Mouse (Mus musculus): Measurements from ENCODE around the gene B3gnt2. TPM values are rescaled to one million over a fixed set of nuclear protein-coding genes. Genes with fewer than 3 reads are reported as not detected.

The B3gnt2 gene
- polyA plus RNA-seq, 1 experiment, result 7.1 TPM

DNA sequence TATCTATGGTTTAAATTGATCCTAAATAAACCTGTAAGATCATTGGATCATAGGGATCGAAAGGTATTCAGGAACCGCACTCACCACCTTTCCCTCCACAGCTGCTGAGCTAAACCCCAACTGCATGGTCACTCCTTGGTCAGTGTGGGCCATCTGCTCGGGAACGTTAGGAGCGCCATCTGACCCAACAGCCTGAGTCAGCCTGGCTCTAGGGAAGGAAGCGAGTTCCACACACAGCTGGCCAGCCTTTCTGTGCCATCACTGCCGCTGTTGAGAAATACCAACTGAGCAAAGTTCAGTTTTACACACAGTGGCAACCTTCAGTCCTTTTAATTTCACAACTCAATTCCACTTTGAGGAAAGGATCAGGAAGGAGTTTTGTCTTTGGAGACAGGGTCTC, 31.1 kb upstream of the B3gnt2 start:
- TF ChIP-seq POLR2A (IDR thresholded peaks at IDR 0.05; ENCODE audit: borderline replicate concordance, insufficient read depth, low read length) (no peak), CTCF (IDR thresholded peaks at IDR 0.05; ENCODE audit: borderline replicate concordance, insufficient read depth, low read depth, low read length) (no peak)
- H3K27ac ChIP-seq (ENCODE audit: insufficient read depth, low read length), result no peak overlapping the region
- no peaks in the 10 kb centered on the region; the same call in 1 of the 2 replicates for H3K27me3 ChIP-seq (ENCODE audit: control insufficient read depth, insufficient read depth, low read length)
- 91% methylated on average over 7 of the region's 7 CpGs for WGBS
- DNase-seq, result no peak
- no peaks in the 10 kb centered on the region for H3K4me1 ChIP-seq (ENCODE audit: control insufficient read depth, insufficient read depth, low read length)
- no peak overlapping the region for H3K4me3 ChIP-seq (replicated peaks; ENCODE audit: insufficient read depth, low read depth, low read length)

DNA sequence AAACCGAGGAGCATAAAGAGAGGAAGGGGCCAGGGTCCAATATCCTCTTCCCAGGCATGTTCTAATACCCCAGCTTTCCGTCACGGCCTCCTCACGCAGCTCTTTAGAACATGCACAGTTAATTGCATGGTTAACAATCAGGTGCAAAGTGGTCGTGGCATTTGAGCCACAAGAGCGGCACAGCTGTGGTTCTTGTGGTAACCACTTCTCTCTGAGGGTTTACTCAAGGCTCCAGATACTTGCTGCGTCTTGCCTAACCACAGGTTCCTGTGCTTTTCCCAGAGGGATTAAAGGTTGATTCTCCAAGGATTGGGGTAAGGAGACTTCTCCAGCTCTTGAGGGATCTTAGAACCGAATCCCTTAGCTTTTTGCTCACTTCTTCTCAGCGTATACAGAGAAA, 30.5 kb upstream of the B3gnt2 start:
- Histone ChIP-seq H3K27ac (ENCODE audit: insufficient read depth, low read length) (no peak overlapping the region), H3K4me3 (replicated peaks; ENCODE audit: insufficient read depth, low read depth, low read length) (no peak overlapping the region), H3K4me1 (ENCODE audit: control insufficient read depth, insufficient read depth, low read length) (no peaks in the 10 kb centered on the region), H3K27me3 (ENCODE audit: control insufficient read depth, insufficient read depth, low read length) (no peaks in the 10 kb centered on the region; the same call in 1 of the 2 replicates)
- TF ChIP-seq POLR2A (IDR thresholded peaks at IDR 0.05; ENCODE audit: borderline replicate concordance, insufficient read depth, low read length), result no peak
- no peak for TF ChIP-seq CTCF (IDR thresholded peaks at IDR 0.05; ENCODE audit: borderline replicate concordance, insufficient read depth, low read depth, low read length)
- DNase-seq, result no peak
- 88% methylated on average over 9 of the region's 9 CpGs for WGBS

DNA sequence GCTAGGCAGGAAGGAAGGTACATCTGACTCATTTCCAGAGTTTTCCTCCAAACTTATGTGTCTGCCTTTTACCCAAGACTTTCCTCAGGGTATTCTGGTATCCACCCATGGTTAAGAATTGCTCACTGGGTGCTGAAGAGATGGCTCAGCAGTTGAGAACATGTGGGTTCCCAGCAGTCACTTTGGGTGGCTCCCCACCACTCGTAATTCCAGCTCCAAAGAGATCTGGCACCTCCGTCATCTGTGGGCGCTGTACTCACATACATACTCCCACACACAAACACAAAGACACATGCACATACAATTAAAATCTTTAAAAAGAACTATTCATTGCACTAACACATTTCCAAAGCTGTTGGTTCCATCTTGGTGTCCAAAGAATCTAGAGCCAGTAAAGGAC, 28.5 kb upstream of the B3gnt2 start:
- Histone ChIP-seq H3K4me1 (ENCODE audit: control insufficient read depth, insufficient read depth, low read length) (no peaks in the 10 kb centered on the region), H3K4me3 (replicated peaks; ENCODE audit: insufficient read depth, low read depth, low read length) (no peak overlapping the region), H3K27me3 (ENCODE audit: control insufficient read depth, insufficient read depth, low read length) (no peaks in the 10 kb centered on the region; the same call in none of the 2 replicates), H3K27ac (ENCODE audit: insufficient read depth, low read length) (no peak overlapping the region)
- 98% methylated on average over 3 of the region's 3 CpGs for WGBS
- DNase-seq, result no peak
- TF ChIP-seq POLR2A (IDR thresholded peaks at IDR 0.05; ENCODE audit: borderline replicate concordance, insufficient read depth, low read length) (no peak), CTCF (IDR thresholded peaks at IDR 0.05; ENCODE audit: borderline replicate concordance, insufficient read depth, low read depth, low read length) (no peak)

DNA sequence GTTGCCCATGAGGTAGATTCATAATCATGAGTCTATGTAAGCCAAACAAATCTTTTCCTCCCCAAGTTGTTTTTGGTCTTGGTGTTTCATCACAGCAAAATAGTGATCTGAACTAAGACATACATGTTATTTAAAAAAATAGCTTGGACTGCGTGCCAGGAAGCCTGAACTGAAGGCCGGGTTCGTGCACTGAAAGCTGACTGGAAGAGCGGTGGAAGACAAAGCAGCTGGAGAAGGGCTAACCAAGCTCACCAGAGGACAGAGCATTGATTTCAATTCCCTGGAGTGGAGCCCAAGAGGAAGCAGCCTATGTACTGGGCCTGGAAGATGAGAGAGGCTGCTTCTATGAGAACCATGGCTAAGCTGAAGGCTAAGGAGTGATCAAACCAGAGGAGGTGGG, 26.2 kb upstream of the B3gnt2 start:
- no peak overlapping the region for H3K27ac ChIP-seq (ENCODE audit: insufficient read depth, low read length)
- H3K4me1 ChIP-seq (ENCODE audit: control insufficient read depth, insufficient read depth, low read length), result no peaks in the 10 kb centered on the region
- no peak for DNase-seq
- no peaks in the 10 kb centered on the region; the same call in none of the 2 replicates for H3K27me3 ChIP-seq (ENCODE audit: control insufficient read depth, insufficient read depth, low read length)
- WGBS, result 92% methylated on average over 4 of the region's 4 CpGs
- no peak for TF ChIP-seq POLR2A (IDR thresholded peaks at IDR 0.05; ENCODE audit: borderline replicate concordance, insufficient read depth, low read length)
- TF ChIP-seq CTCF (IDR thresholded peaks at IDR 0.05; ENCODE audit: borderline replicate concordance, insufficient read depth, low read depth, low read length), result no peak
- H3K4me3 ChIP-seq (replicated peaks; ENCODE audit: insufficient read depth, low read depth, low read length), result no peak overlapping the region

DNA sequence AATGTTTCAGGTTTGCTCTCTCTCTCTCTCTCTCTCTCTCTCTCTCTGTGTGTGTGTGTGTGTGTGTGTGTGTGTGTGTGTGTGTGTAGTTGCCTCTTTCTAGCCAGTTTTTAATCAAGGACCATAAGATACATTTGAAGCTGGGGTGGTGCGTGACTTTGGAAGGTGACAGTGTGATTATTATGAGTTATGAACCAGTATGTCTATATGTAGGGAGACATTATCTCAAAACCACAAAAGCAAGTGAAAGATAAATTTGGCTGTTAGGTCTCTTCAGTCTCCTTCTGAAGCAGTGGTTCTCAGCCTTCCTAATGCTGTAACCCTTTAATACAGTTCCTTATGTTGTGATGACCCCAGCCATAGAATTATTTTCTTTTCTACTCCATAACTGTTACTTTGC, 24.6 kb upstream of the B3gnt2 start:
- TF ChIP-seq POLR2A (IDR thresholded peaks at IDR 0.05; ENCODE audit: borderline replicate concordance, insufficient read depth, low read length), result no peak
- no peak for TF ChIP-seq CTCF (IDR thresholded peaks at IDR 0.05; ENCODE audit: borderline replicate concordance, insufficient read depth, low read depth, low read length)
- no peak for DNase-seq
- Histone ChIP-seq H3K4me1 (ENCODE audit: control insufficient read depth, insufficient read depth, low read length) (no peaks in the 10 kb centered on the region), H3K4me3 (replicated peaks; ENCODE audit: insufficient read depth, low read depth, low read length) (no peak overlapping the region), H3K27me3 (ENCODE audit: control insufficient read depth, insufficient read depth, low read length) (no peaks in the 10 kb centered on the region; the same call in none of the 2 replicates), H3K27ac (ENCODE audit: insufficient read depth, low read length) (no peak overlapping the region)
- WGBS, result 97% methylated on average over 1 of the region's 1 CpGs

DNA sequence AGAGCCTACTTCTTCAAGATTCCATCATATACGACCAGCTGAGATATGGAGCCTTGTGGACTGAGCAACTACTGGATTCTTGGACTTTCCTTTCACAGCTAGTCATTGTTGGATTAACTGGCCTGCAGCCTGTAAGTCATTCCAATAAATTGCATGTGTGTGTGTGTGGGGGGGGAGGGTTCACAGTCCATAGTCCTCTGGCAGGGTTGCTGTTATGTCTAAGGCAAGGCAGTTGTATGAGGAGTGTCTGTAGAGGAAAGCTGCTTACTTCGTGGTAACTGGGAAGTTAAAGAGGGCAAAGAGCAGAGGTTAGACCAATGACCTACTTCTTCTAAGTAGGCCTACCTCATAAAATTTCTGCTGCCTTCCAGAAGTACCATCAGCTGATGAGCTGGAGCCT, 22.9 kb upstream of the B3gnt2 start:
- no peaks in the 10 kb centered on the region; the same call in none of the 2 replicates for H3K27me3 ChIP-seq (ENCODE audit: control insufficient read depth, insufficient read depth, low read length)
- no peak for DNase-seq
- H3K27ac ChIP-seq (ENCODE audit: insufficient read depth, low read length), result no peak overlapping the region
- no peak overlapping the region for H3K4me3 ChIP-seq (replicated peaks; ENCODE audit: insufficient read depth, low read depth, low read length)
- 95% methylated on average over 2 of the region's 2 CpGs for WGBS
- no peaks in the 10 kb centered on the region for H3K4me1 ChIP-seq (ENCODE audit: control insufficient read depth, insufficient read depth, low read length)
- TF ChIP-seq POLR2A (IDR thresholded peaks at IDR 0.05; ENCODE audit: borderline replicate concordance, insufficient read depth, low read length), result no peak
- TF ChIP-seq CTCF (IDR thresholded peaks at IDR 0.05; ENCODE audit: borderline replicate concordance, insufficient read depth, low read depth, low read length), result no peak

DNA sequence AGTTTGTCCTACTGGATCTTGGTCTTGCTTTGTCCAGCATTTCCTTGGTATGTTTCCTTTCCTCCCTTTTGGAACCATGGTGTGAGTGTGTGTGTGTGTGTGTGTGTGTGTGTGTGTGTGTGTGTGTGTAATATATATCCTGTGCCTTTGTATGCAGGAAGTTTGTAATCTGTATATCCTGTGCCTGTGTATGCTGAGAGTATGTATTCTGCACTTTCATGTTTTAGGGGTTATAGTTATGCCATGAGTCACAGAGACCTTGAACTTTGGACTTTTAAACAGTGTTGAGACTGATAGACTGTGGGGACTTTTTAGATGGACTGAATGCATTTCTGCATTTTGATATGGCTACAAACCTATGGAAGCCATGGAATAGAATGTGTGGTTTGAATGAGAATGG, 22.2 kb upstream of the B3gnt2 start:
- no peak for DNase-seq
- Histone ChIP-seq H3K4me3 (replicated peaks; ENCODE audit: insufficient read depth, low read depth, low read length) (no peak overlapping the region), H3K4me1 (ENCODE audit: control insufficient read depth, insufficient read depth, low read length) (no peaks in the 10 kb centered on the region), H3K27ac (ENCODE audit: insufficient read depth, low read length) (no peak overlapping the region), H3K27me3 (ENCODE audit: control insufficient read depth, insufficient read depth, low read length) (no peaks in the 10 kb centered on the region; the same call in none of the 2 replicates)
- TF ChIP-seq CTCF (IDR thresholded peaks at IDR 0.05; ENCODE audit: borderline replicate concordance, insufficient read depth, low read depth, low read length) (no peak), POLR2A (IDR thresholded peaks at IDR 0.05; ENCODE audit: borderline replicate concordance, insufficient read depth, low read length) (no peak)

DNA sequence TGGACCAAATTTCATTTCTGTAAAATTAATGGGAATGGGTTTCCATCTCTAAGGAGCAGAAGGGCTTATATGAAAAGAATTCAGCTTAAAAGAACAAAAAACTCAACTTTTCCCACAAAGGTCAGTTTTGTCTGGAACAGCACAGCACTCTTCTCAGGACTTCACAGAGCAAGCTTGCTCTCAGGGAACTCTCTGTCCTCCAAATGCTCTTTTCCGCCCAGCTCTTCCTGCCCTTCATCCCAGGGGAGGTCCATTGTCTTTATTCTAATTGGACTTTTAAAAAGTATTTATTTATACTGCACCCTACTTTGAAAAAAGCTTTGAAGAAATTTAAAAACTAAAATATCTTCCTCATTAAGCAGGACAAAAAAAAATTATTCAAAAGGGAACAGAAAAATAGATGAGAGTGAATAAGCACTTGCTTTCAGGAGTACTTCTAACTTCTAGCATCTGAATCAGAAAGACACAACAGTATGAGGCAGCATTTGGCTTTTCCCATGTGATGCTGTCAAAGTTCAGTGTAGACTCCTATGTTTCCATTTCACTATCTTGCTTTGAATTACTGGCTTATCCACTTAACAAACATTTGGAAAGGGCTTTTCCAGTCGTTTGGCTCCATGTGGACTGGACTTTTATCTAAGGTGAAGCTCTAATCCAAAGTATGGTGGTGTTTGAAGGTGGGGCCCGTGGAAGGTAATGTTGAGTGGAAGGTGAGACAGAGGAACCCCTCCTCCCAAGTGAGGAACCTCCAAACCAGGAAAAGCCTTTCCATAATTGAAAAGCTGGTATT, 19.8 kb upstream of the B3gnt2 start:
- 82% methylated on average over 3 of the region's 3 CpGs for WGBS
- Histone ChIP-seq H3K4me3 (replicated peaks; ENCODE audit: insufficient read depth, low read depth, low read length) (no peak overlapping the region), H3K4me1 (ENCODE audit: control insufficient read depth, insufficient read depth, low read length) (no peaks in the 10 kb centered on the region), H3K27ac (ENCODE audit: insufficient read depth, low read length) (no peak overlapping the region; the same call in 1 of the 2 replicates), H3K27me3 (ENCODE audit: control insufficient read depth, insufficient read depth, low read length) (no peaks in the 10 kb centered on the region; the same call in none of the 2 replicates)
- TF ChIP-seq POLR2A (IDR thresholded peaks at IDR 0.05; ENCODE audit: borderline replicate concordance, insufficient read depth, low read length) (no peak), CTCF (IDR thresholded peaks at IDR 0.05; ENCODE audit: borderline replicate concordance, insufficient read depth, low read depth, low read length) (no peak)
- DNase-seq, result no peak
